Mouse (Mus musculus) hindbrain, embryonic 16.5 days (tissue): Measurements from ENCODE around the gene Tpd52l2. TPM values are rescaled to one million over a fixed set of nuclear protein-coding genes. Genes with fewer than 3 reads are reported as not detected.
A peak's percentile ranks its signal among the peaks of the same experiment; 100 is the strongest.
"Not testable (repeated sequence)": the region's sequence is repeated elsewhere in the genome, so short reads cannot be mapped to it uniquely, and the experiment has no call there.

Source experiments
- ATAC-seq: fragments of 200-750 bp; cut with Nextera tagmentation; 2 replicates; pipeline ENCODE4 v1.8.0; 2017; ENCODE audit warnings: moderate TSS enrichment, moderate library complexity
- H3K27ac ChIP-seq: fragments of 300-500 bp; sonication (generic); 2 replicates; pipeline ENCODE4 v1.5.1; 2014; ENCODE audit warnings: low read depth, mild to moderate bottlenecking, control low read depth, low read length, moderate library complexity
- H3K27me3 ChIP-seq: fragments of 300-500 bp; sonication (generic); replicated peaks from 2 replicates; pipeline ENCODE4 v1.6.1; 2014; ENCODE audit warnings: low read length; ENCODE audit not compliant: control insufficient read depth, insufficient read depth
- H3K36me3 ChIP-seq: fragments of 300-500 bp; sonication (generic); 2 replicates; pipeline ENCODE4 v1.6.1; 2014; ENCODE audit warnings: mild to moderate bottlenecking, low read length, moderate library complexity, mixed read lengths; ENCODE audit not compliant: control insufficient read depth, insufficient read depth
- H3K4me1 ChIP-seq: fragments of 300-500 bp; sonication (generic); 2 replicates; pipeline ENCODE4 v1.6.1; 2014; ENCODE audit warnings: low read depth, low read length; ENCODE audit not compliant: control insufficient read depth, insufficient read depth
- H3K4me2 ChIP-seq: fragments of 300-500 bp; sonication (generic); 2 replicates; pipeline ENCODE4 v1.6.1; 2014; ENCODE audit warnings: mild to moderate bottlenecking, low read length, control low read depth, moderate library complexity
- H3K4me3 ChIP-seq: fragments of 300-500 bp; sonication (generic); 2 replicates; pipeline ENCODE4 v1.5.1; 2014; ENCODE audit warnings: mild to moderate bottlenecking, low read length, control low read depth, moderate library complexity
- H3K9ac ChIP-seq: fragments of 300-500 bp; sonication (generic); 2 replicates; pipeline ENCODE4 v1.6.1; 2014; ENCODE audit warnings: low read depth, mild to moderate bottlenecking, control low read depth, low read length, moderate library complexity
- H3K9me3 ChIP-seq: fragments of 300-500 bp; sonication (generic); 2 replicates; pipeline ENCODE4 v1.6.1; 2014; ENCODE audit warnings: mild to moderate bottlenecking, low read length, moderate library complexity; ENCODE audit not compliant: control insufficient read depth
- WGBS: fragments of 180-500 bp; shearing (Covaris S2); extraction: QIAGEN DNeasy Blood & Tissue Kit; methylation state at CpG from one replicate; pipeline ENCODE4 v1.1.7; 2014; 5-methylcytosine and 5-hydroxymethylcytosine counted together
- polyA plus RNA-seq: library from polyadenylated mRNA; unstranded; fragments of >200 nt; fragmentation: Nextera tagmentation; extraction: Ambion mirVana; gene quantifications from 2 replicates; pipeline ENCODE4 v1.2.1, GENCODE M21; 2015

Tpd52l2 gene
- polyA plus RNA-seq, 1 experiment from 2014 or later: 121 TPM

DNA sequence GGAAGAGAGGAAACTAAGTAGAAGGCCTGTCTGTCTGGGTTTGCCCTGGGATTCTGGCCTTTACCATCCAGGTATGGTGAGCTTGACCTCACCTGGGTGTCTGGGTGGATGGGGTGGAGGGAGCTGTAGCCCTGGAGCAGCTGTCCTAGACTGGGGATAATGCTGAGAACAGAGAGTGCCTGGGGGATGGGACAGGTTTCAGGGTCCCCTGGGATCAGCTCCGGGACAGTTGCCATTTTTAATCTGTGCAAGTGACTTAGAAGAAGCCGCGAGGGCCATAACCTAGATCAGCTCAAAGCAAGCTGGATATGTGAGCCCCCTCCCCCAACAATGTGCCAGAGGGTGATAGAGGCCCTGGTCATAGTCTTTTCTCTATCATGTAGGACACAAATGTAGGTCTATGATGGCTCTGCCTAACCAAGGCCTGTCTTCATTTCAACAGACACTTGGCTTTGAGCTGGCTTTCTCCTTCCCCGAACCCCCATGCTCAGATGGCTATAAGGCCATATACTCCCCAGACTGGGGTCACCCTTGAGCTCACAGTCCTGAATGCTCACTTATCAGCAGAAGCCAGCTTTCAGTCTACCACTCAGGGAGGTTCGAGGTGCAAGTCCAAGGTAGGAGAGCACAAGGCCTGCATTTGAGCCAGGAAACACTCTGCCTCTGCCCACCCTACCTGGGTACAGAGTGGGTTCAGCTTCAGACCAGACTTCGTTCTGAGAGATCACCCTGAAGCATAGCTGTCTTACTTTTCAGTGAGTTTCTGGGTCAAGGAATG lies 12.3 kb upstream of the Tpd52l2 start:
- 77% methylated on average over 6 of the region's 6 CpGs for WGBS
- Histone ChIP-seq H3K27ac (no peak overlapping the region), H3K9ac (no peak overlapping the region), H3K36me3 (no peaks in the 10 kb centered on the region), H3K9me3 (no peaks in the 10 kb centered on the region), H3K4me3 (no peak overlapping the region), H3K4me1 (no peaks in the 10 kb centered on the region), H3K4me2 (no peak overlapping the region), H3K27me3 (no peaks in the 10 kb centered on the region)
- no peak for ATAC-seq

DNA sequence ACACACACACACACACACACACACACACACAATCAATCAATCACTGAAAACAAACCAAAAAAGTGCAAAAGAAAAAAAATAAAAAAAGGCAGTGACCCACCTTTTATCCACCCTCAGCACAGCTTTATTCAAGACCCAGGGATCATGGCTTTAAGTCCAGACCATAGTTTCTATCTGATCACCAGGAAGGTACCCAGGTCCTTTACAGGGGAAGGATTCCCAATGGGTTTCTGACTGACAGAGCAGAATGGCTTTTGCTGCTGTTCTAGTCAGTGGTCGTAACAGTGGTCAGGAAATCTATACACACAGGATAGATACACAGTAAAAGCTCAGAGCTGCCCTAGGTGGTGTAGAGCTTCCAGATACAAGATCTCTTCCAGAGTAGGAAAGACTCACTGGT lies 11.2 kb upstream of the Tpd52l2 start:
- 31% methylated on average over 1 of the region's 1 CpGs for WGBS
- H3K4me1 ChIP-seq: no peaks in the 10 kb centered on the region
- ATAC-seq: no peak
- H3K9ac ChIP-seq: no peak overlapping the region
- H3K9me3 ChIP-seq: no peaks in the 10 kb centered on the region
- no peak overlapping the region for H3K4me3 ChIP-seq
- H3K4me2 ChIP-seq: no peak overlapping the region
- H3K36me3 ChIP-seq: no peaks in the 10 kb centered on the region
- no peak overlapping the region for H3K27ac ChIP-seq
- no peaks in the 10 kb centered on the region for H3K27me3 ChIP-seq

- Histone ChIP-seq H3K4me1 (no peaks in the 10 kb centered on the region), H3K4me3 (no peak overlapping the region), H3K4me2 (no peak overlapping the region), H3K27ac (0 out of 2 replicates have a peak overlapping the region, but pooled peaks have one; percentile 29), H3K9me3 (no peaks in the 10 kb centered on the region), H3K27me3 (no peaks in the 10 kb centered on the region), H3K36me3 (no peaks in the 10 kb centered on the region), H3K9ac (no peak overlapping the region; the same call in 1 of the 2 replicates)
- ATAC-seq: no peak; the same call in 1 of the 2 replicates
- WGBS: 35% methylated on average over 5 of the region's 5 CpGs
These were observed 9.3 kb upstream of the Tpd52l2 start for GRCm38 (mm10) chr2:181487338-181488277.

GRCm38 (mm10) chr2:181491432-181492205 lies 5.3 kb upstream of the Tpd52l2 start:
- H3K4me2 ChIP-seq: no peak overlapping the region
- H3K27ac ChIP-seq: no peak overlapping the region
- H3K9ac ChIP-seq: no peak overlapping the region
- H3K36me3 ChIP-seq: no peaks in the 10 kb centered on the region
- ATAC-seq: no peak
- no peaks in the 10 kb centered on the region for H3K4me1 ChIP-seq
- no peaks in the 10 kb centered on the region for H3K27me3 ChIP-seq
- no peaks in the 10 kb centered on the region for H3K9me3 ChIP-seq
- no peak overlapping the region for H3K4me3 ChIP-seq
- 26% methylated on average over 7 of the region's 7 CpGs for WGBS

DNA sequence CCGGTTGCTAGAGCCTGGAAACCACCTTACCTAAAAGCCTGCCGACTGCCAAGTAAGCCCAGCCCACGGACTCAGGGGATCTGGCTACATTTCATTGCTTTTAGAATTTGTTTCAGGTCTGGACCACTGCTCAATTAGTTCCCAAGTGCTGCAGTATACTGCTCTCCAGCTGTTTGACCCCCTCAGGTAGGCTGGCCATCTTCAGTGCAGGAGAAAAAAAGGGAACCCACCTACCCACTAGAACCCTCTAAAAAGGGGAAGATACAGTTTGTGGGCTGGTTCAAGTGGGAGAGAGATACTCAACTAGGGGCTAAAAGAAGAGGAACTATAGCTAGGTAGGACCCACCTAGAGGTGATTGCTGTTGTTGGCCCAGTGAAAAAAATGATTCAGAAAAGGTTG lies 4.7 kb upstream of the Tpd52l2 start:
- Histone ChIP-seq H3K27ac (no peak overlapping the region), H3K4me1 (no peaks in the 10 kb centered on the region), H3K4me2 (no peak overlapping the region), H3K9ac (no peak overlapping the region), H3K4me3 (no peak overlapping the region), H3K9me3 (no peaks in the 10 kb centered on the region), H3K36me3 (no peaks in the 10 kb centered on the region), H3K27me3 (no peaks in the 10 kb centered on the region)
- 37% methylated on average over 3 of the region's 3 CpGs for WGBS
- no peak for ATAC-seq

GRCm38 (mm10) chr2:181493156-181493927 lies 3.6 kb upstream of the Tpd52l2 start, which contains the start of gene Abhd16b:
Abhd16b (plus strand) TSS chr2:181493206.
- Histone ChIP-seq H3K4me2 (no peak within 1 kb of the TSS), H3K4me3 (no peak within 1 kb of the TSS), H3K27me3 (no peaks in the 10 kb centered on the region), H3K9me3 (no peaks in the 10 kb centered on the region), H3K27ac (no peak within 1 kb of the TSS), H3K4me1 (peaks cover 5% of the 10 kb centered on the region; the same call in 1 of the 2 replicates), H3K36me3 (no peaks in the 10 kb centered on the region), H3K9ac (no peak within 1 kb of the TSS)
- WGBS: 86% methylated on average over 31 of the region's 31 CpGs
- no peak for ATAC-seq

DNA sequence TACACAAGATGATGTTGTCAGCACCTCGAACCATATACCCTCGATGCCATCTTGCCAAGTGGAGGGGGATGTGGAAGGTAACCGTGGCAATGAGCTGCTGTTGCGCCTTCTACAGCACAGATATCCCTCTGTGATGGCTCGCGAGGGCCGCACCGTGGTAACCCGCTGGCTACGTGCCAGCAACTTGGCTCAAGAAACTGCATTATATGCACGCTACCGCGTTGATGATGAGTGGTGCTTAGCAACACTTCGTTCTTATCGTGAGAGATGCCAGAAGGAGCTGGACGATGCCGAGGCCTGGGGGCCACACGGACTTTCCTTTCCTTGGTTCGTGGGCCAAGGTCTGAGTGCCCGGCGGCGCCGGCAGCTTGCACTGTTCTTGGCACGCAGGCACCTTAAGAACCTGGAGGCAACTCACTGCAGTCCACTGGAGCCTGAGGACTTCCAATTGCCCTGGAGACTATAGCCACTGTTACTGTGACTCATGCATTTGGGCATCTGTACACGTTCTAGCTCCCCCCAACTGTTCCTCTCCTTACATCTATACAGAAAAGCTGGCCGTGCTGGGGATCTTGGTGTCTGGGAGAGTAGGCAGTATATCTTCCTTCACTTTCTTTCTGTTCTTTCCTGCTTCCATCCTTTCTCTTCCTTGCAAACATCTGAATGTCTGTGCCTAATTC lies 2.5 kb upstream of the Tpd52l2 start:
- WGBS: 71% methylated on average over 26 of the region's 26 CpGs
- no peak overlapping the region for H3K9ac ChIP-seq
- H3K9me3 ChIP-seq: no peaks in the 10 kb centered on the region

GRCm38 (mm10) chr2:181495845-181496244 lies 1.1 kb upstream of the Tpd52l2 start:
- H3K27ac ChIP-seq, H3K9ac ChIP-seq, H3K36me3 ChIP-seq, H3K4me2 ChIP-seq, ATAC-seq, H3K4me1 ChIP-seq, H3K27me3 ChIP-seq, H3K4me3 ChIP-seq, H3K9me3 ChIP-seq: not testable (repeated sequence)
- WGBS: 64% methylated on average over 8 of the region's 8 CpGs

More for the DNA sequence above, 2.5 kb upstream of the Tpd52l2 start:
- ATAC-seq: no peak
- Histone ChIP-seq H3K4me3 (no peak overlapping the region), H3K4me2 (no peak overlapping the region), H3K27me3 (no peaks in the 10 kb centered on the region), H3K36me3 (no peaks in the 10 kb centered on the region), H3K4me1 (peaks cover 9% of the 10 kb centered on the region; the same call in 1 of the 2 replicates), H3K27ac (no peak overlapping the region)
